In genomic region chr19:42518620-42519310, GRCm38 (mm10) we compare ENCODE assay signal across 7 mouse cellular contexts. TPM values are rescaled to one million over a fixed set of nuclear protein-coding genes. Genes with fewer than 3 reads are reported as not detected.
DNase-seq lines count a peak whose midpoint lies in the region; ATAC-seq lines count a peak whose summit lies in the region.

TSS of gene R3hcc1l (plus strand) at chr19:42518759.

- peak within 1 kb of the TSS; percentile 76 for H3K4me3 ChIP-seq in intestine, embryonic 15.5 days (replicated peaks)
- H3K4me3 ChIP-seq in midbrain, embryonic 10.5 days: peak within 1 kb of the TSS; percentile 91

- no peaks in the 10 kb centered on the region for H3K9me3 ChIP-seq in intestine, embryonic 15.5 days
- no peaks in the 10 kb centered on the region for H3K9me3 ChIP-seq in midbrain, embryonic 10.5 days (replicated peaks)

- no peaks in the 10 kb centered on the region for H3K36me3 ChIP-seq in intestine, embryonic 15.5 days
- H3K36me3 ChIP-seq in midbrain, embryonic 10.5 days: no peaks in the 10 kb centered on the region

- intact Hi-C loops in left cerebral cortex, postnatal 25 days (cut with DNase I): loop anchor here (5.0 kb wide), 1 partner anchor 86 kb away; the partner anchor contains the start of gene Crtac1

- H3K4me1 ChIP-seq in intestine, embryonic 15.5 days (replicated peaks): peaks cover 5% of the 10 kb centered on the region; the same call in 1 of the 2 replicates
- H3K4me1 ChIP-seq in midbrain, embryonic 10.5 days: peaks cover 19% of the 10 kb centered on the region

- peak; percentile 98 to 99 for DNase-seq in adrenal gland, adult 18-20 months (ENCODE audit: low spot score in 2 of 2)
- DNase-seq in embryo, embryonic 11 days: peak; percentile 97
- peak; percentile 96 for DNase-seq in gastrocnemius, postnatal 25 days
- peak; percentile 97 for DNase-seq in left cerebral cortex, postnatal 25 days (ENCODE audit: low spot score in 2 of 2)
- peak; percentile 92 for DNase-seq in midbrain, embryonic 10.5 days (ENCODE audit: low spot score)
- peak; percentile 99 for DNase-seq in right cerebral cortex, postnatal 4 days

- peak; percentile 98 for ATAC-seq in intestine, embryonic 15.5 days

- H3K27me3 ChIP-seq in intestine, embryonic 15.5 days (replicated peaks): no peaks in the 10 kb centered on the region
- no peaks in the 10 kb centered on the region; the same call in 1 of the 2 replicates for H3K27me3 ChIP-seq in midbrain, embryonic 10.5 days (ENCODE audit: low read depth, poor library complexity, severe bottlenecking)

- WGBS in intestine, embryonic 15.5 days: under 1% methylated on average over 59 of the region's 59 CpGs
- WGBS in midbrain, embryonic 10.5 days: 0% methylated on average over 59 of the region's 59 CpGs

- peak within 1 kb of the TSS; percentile 84 for H3K27ac ChIP-seq in intestine, embryonic 15.5 days
- H3K27ac ChIP-seq in midbrain, embryonic 10.5 days (replicated peaks): peak within 1 kb of the TSS; percentile 92

- H3K9ac ChIP-seq in intestine, embryonic 15.5 days: peak within 1 kb of the TSS; percentile 82

- peak within 1 kb of the TSS; percentile 74 for H3K4me2 ChIP-seq in intestine, embryonic 15.5 days (replicated peaks)

RNA-seq across cellular contexts. Expression of gene R3hcc1l, which starts in this region (rescaled TPM):
- total RNA-seq in adrenal gland, adult 18-20 months (2021): 10 to 100 TPM; 23.8 to 26.9 TPM
- 1 to 10 TPM; 8.5 to 9.6 TPM for total RNA-seq in gastrocnemius, postnatal 25 days (2021)
- 17.3 and 21.4 TPM in 2 replicates for polyA plus RNA-seq in intestine, embryonic 15.5 days (2015; fragmentation: Nextera tagmentation; extraction: Ambion mirVana)
- total RNA-seq in left cerebral cortex, postnatal 25 days (2021): 10 to 100 TPM; 18.5 to 19.6 TPM
- polyA plus RNA-seq in midbrain, embryonic 10.5 days (2016; fragmentation: Nextera tagmentation; extraction: Ambion mirVana): 23.3 and 23.7 TPM in 2 replicates

Comparison
In these comparisons a context has a peak if more than half of its experiments do, and no peak if none do; other contexts are left out.
1. Peak in every context shown above with its lines: DNase-seq, ATAC-seq, H3K4me3 ChIP-seq and H3K27ac ChIP-seq.